8 mouse cellular contexts compared by ENCODE assay signal in genomic region chr13:14039292-14039965, GRCm38 (mm10). TPM values are rescaled to one million over a fixed set of nuclear protein-coding genes. Genes with fewer than 3 reads are reported as not detected.
DNase-seq lines count a peak whose midpoint lies in the region; ATAC-seq and TF ChIP-seq lines count a peak whose summit lies in the region.

Tbce (minus strand) TSS chr13:14039638.

- no peak for TF ChIP-seq CTCF in lung, adult 2 months (IDR thresholded peaks at IDR 0.05; ENCODE audit: insufficient read depth, low read length)

- H3K36me3 ChIP-seq in forebrain, embryonic 15.5 days, result no peaks in the 10 kb centered on the region

- peaks cover 20% of the 10 kb centered on the region for H3K4me1 ChIP-seq in forebrain, embryonic 15.5 days
- peaks cover 4% of the 10 kb centered on the region for H3K4me1 ChIP-seq in lung, adult 2 months (ENCODE audit: control insufficient read depth, insufficient read depth, low read length)

- H3K27ac ChIP-seq in forebrain, embryonic 15.5 days (replicated peaks), result peak within 1 kb of the TSS; percentile 96

- H3K4me3 ChIP-seq in forebrain, embryonic 15.5 days, result peak within 1 kb of the TSS; percentile 72
- H3K4me3 ChIP-seq in lung, adult 2 months (replicated peaks; ENCODE audit: extremely low read depth, low read depth, low read length), result peak within 1 kb of the TSS; percentile 100

- under 1% methylated on average over 35 of the region's 35 CpGs for WGBS in forebrain, embryonic 15.5 days
- WGBS in lung, adult 2 months, result under 1% methylated on average over 35 of the region's 35 CpGs

- H3K9me3 ChIP-seq in forebrain, embryonic 15.5 days, result no peaks in the 10 kb centered on the region

- peak within 1 kb of the TSS; percentile 78 for H3K4me2 ChIP-seq in forebrain, embryonic 15.5 days (replicated peaks)

- TF ChIP-seq POLR2A in lung, adult 2 months (IDR thresholded peaks at IDR 0.05; ENCODE audit: borderline replicate concordance, extremely low read depth, low read depth, low read length), result peak; percentile 78; the same call in 1 of the 2 replicates

- ATAC-seq in forebrain, embryonic 15.5 days (replicated peaks), result peak; percentile 97
- ATAC-seq in neutrophil, adult 5-6 weeks (ENCODE audit: extremely low read depth, insufficient number of reproducible peaks, low FRiP score, poor library complexity, severe bottlenecking), result peak; percentile 99

- H3K27me3 ChIP-seq in forebrain, embryonic 15.5 days, result no peaks in the 10 kb centered on the region

- peak within 1 kb of the TSS; percentile 85 for H3K9ac ChIP-seq in forebrain, embryonic 15.5 days (replicated peaks)

- peak; percentile 93 for DNase-seq in ES-CJ7 (ENCODE audit: low read depth, low spot score)
- peak; percentile 88 for DNase-seq in cerebellum, adult 11 months
- peak; percentile 82 for DNase-seq in heart, postnatal 25 days (ENCODE audit: low spot score)
- DNase-seq in layer of hippocampus, adult 18-20 months (ENCODE audit: low spot score in 2 of 2), result peak; percentile 88 to 96
- DNase-seq in lung, adult 2 months, result peak; percentile 92
- DNase-seq in thymus, adult 18-20 months, result peak; percentile 78 to 86

- intact Hi-C loops in heart, postnatal 25 days (cut with DNase I), result loop anchor here (2.0 kb wide), 1 partner anchor 23 kb away; the partner anchor contains the start of genes Arid4b and Ggps1

RNA-seq across cellular contexts. Expression of gene Tbce, which starts in this region (rescaled TPM):
- 100 and 101 TPM in 2 replicates for polyA plus RNA-seq in forebrain, embryonic 15.5 days (2015; fragmentation: Nextera tagmentation; extraction: Ambion mirVana)
- total RNA-seq in heart, postnatal 25 days (2021), result 10 to 100 TPM; 16.2 to 21.3 TPM
- total RNA-seq in layer of hippocampus, adult 18-20 months (2021), result 10 to 100 TPM; 64.9 to 67.3 TPM
- 14.2 and 22.0 TPM in 2 replicates for polyA plus RNA-seq in lung, adult 2 months (2012; rRNA removed)
- total RNA-seq in neutrophil, adult 5-6 weeks (2017), result 111 and 126 TPM in 2 replicates

Comparison
In these comparisons a context has a peak if more than half of its experiments do, and no peak if none do; other contexts are left out.
1. Peak in every context shown above with its lines: DNase-seq, ATAC-seq, H3K4me3 ChIP-seq and H3K27ac ChIP-seq.